Mouse (Mus musculus): Measurements from ENCODE around the gene Gxylt2.

- no peak for TF ChIP-seq MAX (IDR thresholded peaks at IDR 0.05; ENCODE audit: low read length)
- no peak for TF ChIP-seq CTCF (conservative IDR thresholded peaks at IDR 0.05 in 1 of 2, IDR thresholded peaks at IDR 0.05 in 1 of 2; ENCODE audit: low read depth in 2 of 2, low read length in 2 of 2)
- no peak for TF ChIP-seq MAFK (IDR thresholded peaks at IDR 0.05; ENCODE audit: insufficient replicate concordance, low read length)
- TF ChIP-seq PAX5 (IDR thresholded peaks at IDR 0.05; ENCODE audit: low read length) = no peak
- no peak for TF ChIP-seq MAZ (IDR thresholded peaks at IDR 0.05; ENCODE audit: low read depth, low read length)
- no peak for TF ChIP-seq UBTF (IDR thresholded peaks at IDR 0.05; ENCODE audit: low read depth, low read length)
- TF ChIP-seq RCOR1 (conservative IDR thresholded peaks at IDR 0.05; ENCODE audit: low read depth, low read length) = no peak
- no peak for TF ChIP-seq USF1 (IDR thresholded peaks at IDR 0.05; ENCODE audit: low read depth, low read length)
- no peak for TF ChIP-seq EP300 (IDR thresholded peaks at IDR 0.05; ENCODE audit: low read length)
- no peak for TF ChIP-seq POLR2A (IDR thresholded peaks at IDR 0.05; ENCODE audit: low read depth, low read length)
- no peak for TF ChIP-seq TBP (conservative IDR thresholded peaks at IDR 0.05; ENCODE audit: low read depth, low read length)
- no peak for TF ChIP-seq ELF1 (IDR thresholded peaks at IDR 0.05; ENCODE audit: low read depth, low read length)
Measured at GRCm38 (mm10) chr6:100731996-100732375, 27.5 kb downstream of the Gxylt2 start.

Data from CH12.LX (cell line).